Mouse (Mus musculus) telencephalon, adult 2 months (tissue): ENCODE results near the gene Kmt5c.

ENCODE experiments used
- DNase-seq: peaks from one replicate; pipeline ENCODE4 v3.0.0-alpha.2; 2011; ENCODE audit warnings: low read depth, low spot score

Gene Kmt5c

DNA sequence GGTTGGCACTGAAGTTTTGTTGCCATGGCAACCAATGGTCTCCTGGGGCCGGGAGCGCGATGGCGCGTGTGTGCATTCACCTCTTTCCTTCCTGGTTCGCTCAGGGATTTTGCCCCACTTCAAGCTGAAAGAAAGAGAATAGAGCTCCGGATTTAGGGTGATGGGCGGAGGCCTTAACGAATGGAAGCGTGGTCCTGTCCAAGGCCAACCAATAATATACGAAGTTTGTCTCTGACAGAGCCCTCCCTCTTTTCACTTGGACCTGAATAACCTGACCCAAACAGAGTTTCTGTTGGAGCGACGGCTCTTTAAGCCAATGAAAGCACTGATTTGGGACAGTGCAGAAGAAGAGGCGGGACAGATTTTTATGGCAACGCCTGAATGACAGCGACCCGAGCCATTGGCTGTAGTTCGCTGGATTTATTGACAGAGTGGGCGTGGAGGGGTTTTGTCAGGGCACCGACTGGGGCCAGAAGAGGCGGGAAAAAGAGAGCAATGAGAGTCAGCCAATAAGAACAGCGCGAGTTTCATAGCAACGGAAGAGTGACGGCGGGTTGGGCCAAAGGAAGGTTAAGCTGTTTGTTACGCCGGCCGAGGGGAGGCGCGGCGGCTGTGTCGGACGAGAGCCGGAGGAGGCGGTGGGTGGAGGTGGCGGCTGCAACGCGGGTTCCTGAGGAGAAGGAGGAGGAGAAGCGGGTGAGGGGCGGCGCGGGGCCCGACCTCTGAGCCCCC is at the start of gene Kmt5c:
Gene Kmt5c, plus strand, starts transcription at position 572 of the 732 bp plus-strand sequence.
- peak; percentile 100 for DNase-seq

DNA sequence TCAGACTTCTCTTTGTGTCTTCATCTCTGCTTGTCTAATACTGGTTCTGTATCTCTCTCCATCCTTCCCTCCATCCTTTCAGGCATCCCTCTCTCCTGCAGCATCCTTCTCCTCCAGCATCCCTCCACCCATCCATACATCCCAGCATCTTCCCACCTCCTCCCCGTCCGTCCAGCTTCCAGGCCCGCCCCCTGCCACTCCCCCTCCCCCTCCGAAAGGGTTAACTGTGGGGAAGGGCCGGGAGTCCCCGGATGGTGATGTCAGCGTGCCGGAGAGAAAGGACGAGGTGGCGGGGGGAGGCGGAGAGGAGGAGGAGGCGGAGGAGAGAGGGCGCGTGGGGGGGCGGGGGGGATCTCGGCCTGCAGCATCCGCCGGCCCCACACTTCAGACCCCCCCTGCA is 49.5 kb upstream of the Kmt5c start, which contains the start of gene Brsk1:
Gene Brsk1, plus strand, starts transcription at position 218 of the 400 bp plus-strand sequence.
- peak; percentile 74 for DNase-seq

DNA sequence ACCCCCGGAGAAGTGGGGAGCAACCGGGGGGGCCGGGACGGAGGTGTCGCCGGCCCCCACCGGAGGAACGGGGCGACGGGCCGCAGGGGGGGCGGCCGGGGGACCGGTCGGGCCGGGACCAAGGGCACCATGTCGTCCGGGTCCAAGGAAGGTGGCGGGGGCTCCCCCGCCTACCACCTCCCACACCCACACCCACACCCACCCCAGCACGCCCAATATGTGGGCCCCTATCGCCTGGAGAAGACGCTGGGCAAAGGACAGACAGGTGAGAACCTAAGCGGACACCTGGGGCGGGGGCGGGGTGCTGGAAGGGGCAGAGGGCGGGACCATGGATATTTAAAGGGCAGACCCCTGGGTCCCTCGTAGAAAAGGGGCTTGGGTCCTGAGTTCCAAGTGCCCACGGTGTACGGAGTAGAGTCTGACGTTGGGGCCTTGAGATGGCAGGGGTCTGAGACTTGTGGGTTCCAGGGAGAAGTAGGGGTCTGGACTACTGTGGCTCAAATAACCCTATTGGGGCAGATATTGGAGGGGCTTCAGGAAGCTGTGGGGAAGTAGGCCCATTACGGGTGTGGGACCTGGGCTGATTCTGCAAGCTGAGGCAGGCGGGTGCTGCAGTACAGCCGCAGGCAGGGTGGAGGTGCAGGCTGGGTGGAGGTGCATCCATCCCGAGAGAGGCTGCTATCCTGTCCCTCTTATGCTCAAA is 48.8 kb upstream of the Kmt5c start:
- DNase-seq, result no peak

DNA sequence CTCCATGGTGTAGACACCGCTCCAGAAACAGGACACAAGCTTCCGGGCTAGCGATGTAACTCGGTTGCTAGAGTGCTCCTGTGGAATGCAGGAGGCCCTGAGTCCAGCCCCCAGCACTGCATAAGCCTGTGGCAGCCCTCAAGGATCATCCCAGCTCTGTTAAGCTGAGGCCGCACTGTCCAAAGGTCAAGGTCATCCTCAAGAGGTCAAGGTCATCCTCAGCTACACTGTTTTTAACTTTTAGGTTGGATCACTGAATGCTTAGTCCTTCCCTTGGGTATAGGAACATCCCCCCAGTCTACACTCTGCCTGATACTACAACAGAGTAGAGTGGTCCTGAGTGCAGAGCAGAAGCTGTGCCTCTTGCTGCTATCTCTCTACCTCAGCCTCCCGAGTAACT is 46.9 kb upstream of the Kmt5c start:
- no peak for DNase-seq

DNA sequence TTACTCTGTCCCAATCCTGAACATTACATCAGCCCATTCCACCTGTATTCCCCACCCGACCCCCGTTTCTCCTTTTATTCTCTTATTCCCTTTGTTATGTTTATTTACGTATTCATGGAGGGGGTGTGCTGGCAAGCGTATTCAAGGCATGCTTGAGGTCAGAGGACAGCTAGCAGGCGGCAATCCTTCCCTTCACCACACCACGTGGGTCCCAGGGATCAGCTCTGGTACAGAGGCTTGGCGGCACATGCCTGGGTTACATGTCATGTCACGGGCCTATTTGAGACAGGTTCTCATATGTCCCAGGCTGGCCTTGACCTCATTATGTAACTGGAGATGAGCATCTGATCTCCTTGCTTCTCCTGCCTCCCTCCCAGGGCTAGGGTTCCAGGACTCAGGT is 37.6 kb upstream of the Kmt5c start:
- DNase-seq, result no peak

DNA sequence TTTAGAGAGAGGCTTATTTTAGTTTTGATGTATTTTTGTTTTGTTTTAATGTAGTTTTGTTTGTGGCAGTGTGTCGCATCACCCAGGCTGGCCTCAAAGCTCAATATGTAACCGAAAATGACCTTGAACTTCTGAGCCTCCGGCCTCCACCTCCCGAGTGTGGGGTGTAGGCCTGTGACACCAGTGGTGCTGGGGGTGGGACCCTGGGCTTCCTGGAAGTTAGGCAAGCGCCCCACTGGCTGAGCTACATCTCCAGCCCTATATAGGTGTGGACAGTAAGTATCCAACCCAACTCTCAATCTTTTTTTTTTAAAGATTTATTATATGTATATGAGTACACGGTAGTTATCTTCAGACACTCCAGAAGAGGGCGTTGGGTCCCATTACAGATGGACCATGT is 36.7 kb upstream of the Kmt5c start:
- no peak for DNase-seq

DNA sequence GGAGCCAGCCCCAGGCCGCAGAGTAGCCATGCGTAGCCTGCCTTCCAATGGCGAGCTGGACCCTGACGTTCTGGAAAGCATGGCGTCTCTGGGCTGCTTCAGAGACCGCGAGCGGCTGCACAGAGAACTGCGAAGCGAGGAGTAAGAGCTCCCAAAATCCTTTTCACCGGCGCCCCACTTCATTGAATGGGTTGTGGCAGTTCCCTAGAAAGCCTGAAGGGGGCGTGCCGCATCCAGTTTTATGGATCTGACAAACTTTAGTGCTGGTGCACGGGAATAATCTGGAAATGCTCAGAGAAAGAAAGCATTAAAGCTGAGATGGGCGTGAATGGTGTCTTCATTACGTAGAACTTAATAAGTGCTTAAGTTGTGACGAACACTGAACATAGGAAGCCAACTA is 34.8 kb upstream of the Kmt5c start:
- no peak for DNase-seq

DNA sequence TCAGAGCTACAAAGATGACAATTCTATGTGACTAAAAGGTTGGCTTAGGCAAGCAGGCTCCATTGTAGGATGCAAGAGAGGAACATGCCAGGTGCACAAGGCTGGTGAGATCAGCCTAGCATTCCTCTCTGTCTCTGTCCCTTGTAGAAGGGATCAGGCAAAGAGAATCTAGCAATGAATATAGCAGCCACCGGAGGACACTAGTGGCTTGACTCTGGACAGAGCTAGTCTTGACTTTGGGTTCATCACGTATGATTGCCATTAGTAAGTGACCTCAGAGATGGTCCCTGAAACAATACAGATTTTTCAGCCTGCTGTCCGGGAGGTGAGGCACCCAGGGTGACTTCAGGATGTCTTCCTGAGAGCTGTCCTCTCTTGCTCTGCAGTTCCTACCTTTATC is 27.3 kb upstream of the Kmt5c start:
- DNase-seq, result no peak

DNA sequence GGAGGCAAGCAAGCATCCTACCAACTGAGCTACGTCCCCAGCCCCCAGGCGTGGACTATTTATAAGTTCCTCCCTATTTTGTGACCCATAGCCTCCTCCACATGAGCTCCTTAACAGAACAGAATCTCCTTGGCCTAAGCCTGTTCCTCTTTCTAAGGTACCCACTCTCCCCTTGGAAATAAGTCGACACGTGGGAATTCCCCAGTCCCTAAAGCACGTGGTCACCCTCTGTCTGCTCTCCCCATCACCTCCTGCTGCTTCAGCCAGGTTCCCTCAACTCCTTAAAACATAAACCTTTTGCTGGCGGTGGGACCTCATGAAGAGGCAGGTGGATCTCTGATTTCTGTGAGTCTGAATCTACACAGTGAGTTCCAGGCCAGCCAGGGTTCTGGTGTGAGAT is 23.0 kb upstream of the Kmt5c start:
- no peak for DNase-seq

DNA sequence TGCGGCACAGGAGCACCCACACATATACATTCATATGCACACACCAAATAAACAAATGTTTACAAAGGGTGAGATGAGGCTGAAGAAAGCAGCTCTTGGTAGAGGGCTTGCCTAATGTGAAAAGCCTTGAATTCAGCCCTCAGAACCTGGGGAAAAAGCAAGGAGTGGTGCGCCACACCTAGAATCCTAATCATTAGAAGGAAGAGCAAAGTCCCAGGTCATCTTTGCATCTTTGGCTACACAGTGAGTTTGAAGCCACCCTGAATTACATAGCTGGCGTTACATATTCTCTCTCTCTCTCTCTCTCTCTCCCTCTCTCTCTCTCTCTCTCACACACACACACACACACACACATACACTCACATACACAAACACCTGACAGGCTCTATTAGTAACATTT is 20.6 kb upstream of the Kmt5c start:
- DNase-seq, result no peak

DNA sequence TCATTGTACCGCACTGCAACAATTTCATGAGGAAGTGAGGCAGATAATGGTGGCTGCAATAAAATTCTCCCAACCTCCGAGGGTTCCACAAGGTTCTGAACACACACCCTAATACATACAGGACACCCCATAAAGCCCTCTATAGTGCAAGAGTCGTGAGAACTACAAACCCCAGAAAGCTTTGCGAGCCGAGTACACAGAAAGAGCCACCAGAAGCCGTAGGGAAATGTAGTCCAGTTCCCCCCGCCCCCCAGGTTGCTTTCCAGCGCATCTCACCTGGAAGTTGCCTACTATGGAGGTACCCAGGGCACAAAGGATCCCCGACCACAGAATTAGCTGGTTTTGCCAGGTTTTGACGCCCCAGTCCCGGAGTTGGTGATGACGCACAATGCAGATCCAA is 16.4 kb upstream of the Kmt5c start:
- no peak for DNase-seq

DNA sequence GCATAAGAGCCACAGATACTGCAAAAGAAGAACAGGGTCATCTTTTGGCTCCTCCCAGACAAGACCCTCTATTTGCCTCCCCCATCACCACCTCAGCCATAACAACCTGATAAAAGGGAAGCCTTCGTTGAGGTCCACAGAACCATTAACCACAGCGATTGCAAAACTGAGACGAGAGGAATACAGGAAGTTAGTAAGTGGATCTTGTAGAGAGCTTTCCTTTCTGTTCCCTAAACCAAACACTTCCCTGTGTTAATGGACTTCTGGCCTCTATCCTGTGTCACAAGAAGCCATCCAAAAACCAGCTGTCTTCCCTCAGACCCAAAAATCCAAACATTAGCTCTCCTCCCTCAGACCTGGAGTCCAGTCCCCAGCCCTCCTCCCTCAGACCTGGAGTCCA is 15.6 kb upstream of the Kmt5c start:
- no peak for DNase-seq

DNA sequence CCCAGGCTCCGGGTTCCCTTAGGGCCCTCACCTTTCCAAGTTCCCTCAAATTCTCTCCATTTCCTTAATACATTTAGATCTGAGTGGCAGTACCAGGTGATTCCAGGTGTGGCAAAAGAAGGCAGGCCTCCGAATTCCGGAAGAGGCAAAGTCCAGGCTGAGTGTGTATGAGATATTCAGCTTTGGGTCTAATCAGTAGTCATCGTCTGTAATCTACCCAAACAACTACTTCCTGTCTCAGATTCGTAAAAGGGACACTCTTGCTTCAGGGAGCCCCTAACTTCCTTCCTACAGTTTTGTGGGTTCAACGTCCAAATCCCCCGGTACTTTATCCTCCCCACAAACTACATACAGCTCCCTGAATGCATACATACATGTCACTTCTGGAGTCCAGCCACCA is 14.7 kb upstream of the Kmt5c start, which contains the start of gene Tmem150b:
Gene Tmem150b, minus strand, starts transcription at position 81 of the 400 bp plus-strand sequence.
- DNase-seq, result no peak

DNA sequence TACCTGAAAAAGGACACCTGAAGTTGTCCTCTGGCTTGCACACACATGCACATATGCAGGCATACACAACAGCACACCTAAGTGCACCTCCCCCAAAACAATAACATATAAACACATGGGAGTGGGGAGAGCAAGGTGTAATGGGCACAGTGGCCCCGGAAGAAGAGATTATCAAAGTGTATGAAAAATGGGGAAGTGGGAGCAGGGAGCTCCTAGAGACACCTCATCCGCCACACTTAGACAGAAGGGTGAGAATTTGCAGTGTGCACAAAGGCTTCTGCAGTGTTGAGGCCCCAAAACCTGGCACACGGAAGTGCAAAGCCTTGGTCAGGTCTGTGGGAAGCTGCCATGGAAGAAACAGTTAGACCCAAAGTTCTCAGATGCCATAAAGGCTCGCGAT is 8.8 kb upstream of the Kmt5c start:
- no peak for DNase-seq

DNA sequence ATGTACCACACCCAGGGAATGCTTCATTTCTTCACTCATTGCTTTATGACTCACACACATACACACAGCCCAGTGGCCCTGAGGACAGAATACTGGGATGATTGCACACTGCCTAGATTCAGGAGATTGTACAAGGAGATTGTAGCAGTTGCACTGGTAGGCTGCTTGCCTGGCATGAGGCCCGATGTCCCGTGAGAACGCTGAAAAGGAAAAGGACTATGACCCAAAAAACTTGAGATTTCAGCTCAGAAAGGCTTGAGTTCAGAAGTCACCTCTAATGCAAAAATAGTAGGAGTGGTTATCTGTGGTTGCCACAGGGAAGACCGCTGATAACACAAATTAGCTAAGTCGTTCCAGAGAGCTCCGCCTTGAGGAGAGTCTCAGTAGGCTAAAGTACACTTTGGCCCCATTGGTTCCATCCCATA is 6.9 kb upstream of the Kmt5c start:
- no peak for DNase-seq

DNA sequence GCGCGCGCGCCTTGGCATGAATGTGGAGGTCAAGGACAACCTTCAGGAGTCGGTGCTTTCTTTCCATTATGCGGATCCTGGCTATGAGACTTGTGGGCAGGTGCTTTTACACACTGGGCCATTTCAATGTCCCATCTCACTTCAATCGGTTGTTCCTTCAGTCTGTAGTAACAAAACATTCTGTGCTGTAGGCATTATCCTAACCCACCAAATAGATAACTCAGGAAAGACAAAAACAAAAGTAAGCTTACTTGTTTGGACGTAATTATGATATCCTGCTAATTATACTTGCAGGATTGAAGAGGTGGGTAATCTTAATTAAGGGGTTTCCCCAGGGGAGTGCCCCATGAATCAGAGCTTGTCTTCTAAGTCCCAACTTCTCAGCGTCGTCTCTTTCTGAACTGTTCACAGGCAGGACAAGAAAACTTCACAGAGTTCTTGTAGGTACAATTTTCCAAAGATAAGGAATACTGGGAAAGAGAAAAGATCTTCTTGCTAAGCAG is 823 bp upstream of the Kmt5c start:
- no peak for DNase-seq

DNA sequence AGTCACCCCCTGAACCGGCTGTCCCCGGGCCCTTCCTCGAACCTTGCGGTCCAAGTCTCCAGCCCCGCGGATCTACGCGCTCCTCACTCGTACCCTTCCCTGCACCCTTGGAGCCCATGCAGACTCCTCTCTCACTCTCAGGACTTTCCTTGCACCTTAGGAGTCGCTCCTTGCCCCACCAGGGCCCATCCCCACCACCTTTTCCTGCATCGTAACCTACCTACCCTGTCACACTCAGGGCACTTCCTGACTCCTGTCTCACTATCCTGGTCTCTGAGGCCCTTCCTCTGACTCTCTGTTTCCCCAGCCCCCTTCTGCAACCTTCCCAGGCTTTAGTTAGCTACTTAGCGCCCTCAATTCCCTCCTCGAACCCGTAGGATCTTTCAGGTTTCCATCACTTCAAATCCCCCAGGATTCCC is 403 bp downstream of the Kmt5c start:
- DNase-seq, result no peak

DNA sequence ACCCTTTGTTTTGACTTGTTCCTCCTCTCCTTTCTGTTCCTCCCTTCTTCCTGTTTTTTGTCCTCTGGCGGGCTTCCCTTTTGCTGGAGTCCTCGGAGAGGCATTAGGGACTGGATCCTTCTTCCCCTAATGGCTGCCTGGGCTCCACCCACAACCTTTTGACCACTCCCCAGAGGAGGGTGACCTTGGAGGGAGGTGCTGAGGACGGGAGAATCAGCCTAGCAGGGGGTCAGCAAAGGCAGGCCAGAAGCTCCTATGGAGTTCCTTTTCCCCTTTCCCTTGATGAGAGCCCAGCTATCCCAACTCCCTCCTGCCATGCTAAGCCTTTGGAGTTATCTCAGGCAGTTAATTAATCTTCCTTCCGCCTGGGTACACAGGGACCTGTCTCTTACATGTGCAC is 1.2 kb downstream of the Kmt5c start:
- DNase-seq, result no peak

DNA sequence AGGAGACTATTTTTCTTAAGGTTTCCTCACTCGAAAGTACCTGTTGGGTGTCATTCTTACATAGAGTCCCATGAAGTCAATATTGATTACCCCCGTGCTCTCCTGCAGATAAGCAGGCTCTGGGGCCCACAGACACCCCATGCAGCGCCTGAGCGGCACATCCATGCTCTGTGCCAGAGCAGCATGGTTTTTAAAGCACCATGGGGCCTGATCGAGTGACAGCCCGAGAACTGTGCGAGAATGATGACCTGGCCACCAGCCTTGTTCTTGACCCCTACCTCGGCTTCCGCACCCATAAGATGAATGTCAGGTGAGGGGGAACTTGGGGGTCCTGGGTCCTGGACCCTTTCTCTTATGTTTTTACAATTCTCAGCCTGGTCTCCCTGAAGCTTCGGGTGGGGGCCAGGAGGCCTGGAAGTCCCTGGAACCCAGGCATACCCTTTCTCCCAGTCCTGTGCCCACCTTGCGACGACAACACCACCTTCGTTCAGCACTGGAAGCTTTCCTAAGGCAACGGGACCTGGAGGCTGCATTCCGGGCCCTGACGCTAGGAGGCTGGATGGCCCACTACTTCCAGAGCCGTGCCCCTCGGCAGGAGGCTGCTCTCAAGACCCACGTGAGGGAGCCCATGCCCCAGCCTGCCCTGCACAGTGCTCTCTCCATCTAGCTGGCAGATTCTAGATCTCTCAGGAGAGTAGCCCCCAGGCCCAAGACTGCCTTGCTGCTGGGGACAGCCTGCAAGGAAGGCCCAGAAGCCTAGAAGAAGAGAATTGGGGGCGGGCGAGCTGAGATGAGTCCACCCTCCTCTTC is 2.0 kb downstream of the Kmt5c start:
- no peak for DNase-seq

DNA sequence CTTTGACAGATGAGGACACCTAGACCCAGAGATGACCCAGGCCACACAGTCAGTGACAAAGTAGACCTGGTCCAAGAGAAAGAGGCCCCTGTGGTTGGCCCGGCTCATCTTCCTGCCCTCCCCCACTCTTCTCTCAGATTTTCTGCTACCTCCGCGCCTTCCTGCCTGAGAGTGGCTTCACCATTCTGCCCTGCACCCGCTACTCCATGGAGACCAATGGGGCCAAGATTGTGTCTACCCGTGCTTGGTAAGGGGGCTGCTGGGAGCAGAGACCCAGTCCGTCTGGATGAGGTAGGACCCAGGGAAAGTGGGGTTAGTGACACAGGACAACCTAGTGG is 2.5 kb downstream of the Kmt5c start:
- no peak for DNase-seq

DNA sequence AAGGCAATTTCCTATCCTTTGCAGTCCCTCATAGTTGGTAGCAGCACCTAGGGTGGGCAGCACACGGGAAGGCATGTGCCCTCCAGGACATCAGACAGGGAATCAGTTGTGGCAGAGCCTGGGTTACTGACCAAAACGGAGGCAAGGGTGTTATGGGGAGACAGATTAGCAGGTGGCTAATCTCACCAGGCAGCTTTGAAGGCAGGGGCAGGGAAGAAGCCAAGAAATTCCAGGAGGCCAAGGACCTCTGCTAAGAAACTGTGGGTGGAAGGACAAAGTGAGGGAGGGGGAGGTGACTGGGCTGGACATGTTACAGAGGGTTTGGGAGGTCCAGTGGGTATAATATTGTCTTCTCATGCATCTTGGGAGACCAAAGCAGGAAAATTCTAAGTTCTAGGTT is 3.4 kb downstream of the Kmt5c start:
- no peak for DNase-seq

DNA sequence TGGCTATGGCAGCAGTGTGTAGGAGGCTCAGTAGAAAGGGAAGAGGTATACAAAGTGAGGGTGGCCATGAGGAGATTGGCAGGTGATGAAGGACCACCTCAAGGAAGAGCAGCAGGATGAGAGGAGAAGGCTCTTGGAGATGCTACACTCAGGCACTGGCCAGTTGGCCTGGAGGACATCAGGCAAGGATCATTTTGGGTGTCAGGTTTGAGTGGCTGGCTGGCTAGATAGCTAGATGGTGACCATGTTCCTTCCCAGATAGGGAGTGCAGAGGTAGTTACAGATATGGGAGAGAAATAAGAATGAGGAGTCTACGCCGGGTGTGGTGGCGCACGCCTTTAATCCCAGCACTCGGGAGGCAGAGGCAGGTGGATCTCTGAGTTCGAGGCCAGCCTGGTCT is 5.0 kb downstream of the Kmt5c start:
- no peak for DNase-seq
